Mouse (Mus musculus): Measurements from ENCODE around the gene Mrpl48.

DNA sequence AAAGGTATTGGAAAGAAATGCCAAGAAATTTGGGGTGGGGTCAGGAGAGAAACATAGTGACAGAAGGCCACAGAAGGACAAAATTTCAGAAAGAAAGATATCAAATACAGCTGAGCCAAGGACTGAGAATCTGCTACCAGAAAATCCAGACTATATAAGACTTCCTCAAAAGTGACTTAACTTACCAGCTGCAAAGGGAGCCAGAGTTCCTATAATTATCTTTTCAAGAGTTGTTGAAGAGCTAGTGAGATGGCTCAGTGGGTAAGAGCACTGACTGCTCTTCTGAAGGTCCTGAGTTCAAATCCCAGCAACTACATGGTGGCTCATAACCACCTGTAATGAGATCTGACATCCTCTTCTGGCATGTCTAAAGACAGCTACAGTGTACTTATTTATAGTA lies 14.8 kb downstream of the Mrpl48 start:
- TF ChIP-seq POLR2A (IDR thresholded peaks at IDR 0.05; ENCODE audit: insufficient read depth, low read depth, low read length) = no peak
- no peak for TF ChIP-seq CTCF (IDR thresholded peaks at IDR 0.05; ENCODE audit: insufficient read depth, low read depth, low read length)

All from olfactory bulb, adult 2 months (tissue).